Mouse (Mus musculus): Measurements from ENCODE around the gene Nlrp3.

Gene Nlrp3

DNA sequence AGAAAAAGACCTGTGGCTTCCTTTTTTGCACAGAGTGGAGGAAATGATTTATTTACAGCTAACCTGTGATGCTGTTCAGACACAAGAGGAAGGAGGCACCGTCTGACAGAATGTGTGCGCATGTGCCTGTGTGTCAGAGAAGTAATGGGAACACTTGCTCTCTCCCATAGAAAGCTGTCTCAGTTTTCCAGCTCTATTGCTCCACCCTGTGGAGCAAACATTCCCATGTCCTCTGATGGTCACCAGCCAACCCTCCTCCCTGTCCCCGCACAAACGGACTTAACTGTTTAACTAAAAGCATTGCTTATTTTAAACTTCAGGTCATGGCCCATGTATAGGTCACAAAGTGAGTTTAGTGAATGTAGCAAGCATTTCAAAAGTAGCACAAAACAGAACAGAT is 72.8 kb downstream of the Nlrp3 start:
- DNase-seq (ENCODE audit: low read depth, low spot score): peak; percentile 14
